Mouse (Mus musculus) midbrain, embryonic 16.5 days (tissue): ENCODE results near the gene Mpp2. TPM values are rescaled to one million over a fixed set of nuclear protein-coding genes. Genes with fewer than 3 reads are reported as not detected.
A peak's percentile ranks its signal among the peaks of the same experiment; 100 is the strongest.

Source experiments
- ATAC-seq: fragments of 200-750 bp; cut with Nextera tagmentation; 2 replicates; pipeline ENCODE4 v1.8.0; 2017; ENCODE audit warnings: moderate TSS enrichment
- H3K27ac ChIP-seq: fragments of 300-500 bp; sonication (generic); 2 replicates; pipeline ENCODE4 v1.5.1; 2014; ENCODE audit warnings: mild to moderate bottlenecking, low read length, mixed read lengths
- H3K27me3 ChIP-seq: fragments of 300-500 bp; sonication (generic); 2 replicates; pipeline ENCODE4 v1.6.1; 2014; ENCODE audit warnings: low read depth, low read length, mixed read lengths; ENCODE audit not compliant: control insufficient read depth, insufficient read depth
- H3K36me3 ChIP-seq: fragments of 300-500 bp; sonication (generic); 2 replicates; pipeline ENCODE4 v1.6.1; 2014; ENCODE audit warnings: mild to moderate bottlenecking, low read length, moderate library complexity, mixed read lengths; ENCODE audit not compliant: control insufficient read depth, insufficient read depth
- H3K4me1 ChIP-seq: fragments of 300-500 bp; sonication (generic); 2 replicates; pipeline ENCODE4 v1.6.1; 2014; ENCODE audit warnings: mild to moderate bottlenecking, low read length, mixed read lengths; ENCODE audit not compliant: control insufficient read depth, insufficient read depth
- H3K4me2 ChIP-seq: fragments of 300-500 bp; sonication (generic); 2 replicates; pipeline ENCODE4 v1.6.1; 2014; ENCODE audit warnings: mild to moderate bottlenecking, low read length, mixed read lengths
- H3K4me3 ChIP-seq: fragments of 300-500 bp; sonication (generic); 2 replicates; pipeline ENCODE4 v1.5.1; 2014; ENCODE audit warnings: low read depth, mild to moderate bottlenecking, low read length, moderate library complexity, mixed read lengths
- H3K9ac ChIP-seq: fragments of 300-500 bp; sonication (generic); 2 replicates; pipeline ENCODE4 v1.6.1; 2014; ENCODE audit warnings: low read depth, low read length, mixed read lengths
- H3K9me3 ChIP-seq: fragments of 300-500 bp; sonication (generic); replicated peaks from 2 replicates; pipeline ENCODE4 v1.6.1; 2014; ENCODE audit warnings: mild to moderate bottlenecking, low read length, mixed read lengths; ENCODE audit not compliant: control insufficient read depth, poor library complexity, severe bottlenecking
- WGBS: fragments of 180-500 bp; shearing (Covaris S2); extraction: QIAGEN DNeasy Blood & Tissue Kit; methylation state at CpG from one replicate; pipeline ENCODE4 v1.1.7; 2014; 5-methylcytosine and 5-hydroxymethylcytosine counted together
- polyA plus RNA-seq: library from polyadenylated mRNA; unstranded; fragments of >200 nt; fragmentation: Nextera tagmentation; extraction: Ambion mirVana; gene quantifications from 2 replicates; pipeline ENCODE4 v1.2.1, GENCODE M21; 2015

Gene Mpp2
- polyA plus RNA-seq, 1 experiment from 2014 or later, result 39.9 TPM

DNA sequence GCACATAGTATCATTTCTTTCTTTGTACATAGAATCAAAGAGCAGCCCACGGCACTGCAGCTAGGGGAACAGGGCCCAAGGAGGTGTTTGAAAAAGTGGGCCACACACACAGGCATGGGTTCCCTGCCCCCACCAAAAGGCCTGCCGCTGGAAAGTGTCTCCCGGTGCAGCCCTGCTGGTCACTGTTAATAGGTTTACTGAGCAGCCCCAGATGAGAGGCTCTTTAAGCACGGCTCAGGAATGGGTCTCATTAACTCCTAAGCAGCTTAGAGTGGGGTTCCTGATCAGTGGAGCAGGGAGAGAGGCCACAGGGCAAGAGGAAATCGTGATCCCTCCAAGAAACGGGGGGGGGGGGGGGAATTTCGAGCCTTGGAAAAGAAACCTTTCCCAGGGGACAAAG, 4.2 kb downstream of the Mpp2 start:
- H3K4me1 ChIP-seq, result peaks cover 31% of the 10 kb centered on the region
- H3K9ac ChIP-seq, result no peak overlapping the region
- no peaks in the 10 kb centered on the region for H3K9me3 ChIP-seq
- H3K27me3 ChIP-seq, result no peaks in the 10 kb centered on the region
- H3K4me3 ChIP-seq, result no peak overlapping the region
- H3K36me3 ChIP-seq, result 0 out of 2 replicates have a peak, but pooled peaks cover 3% of the 10 kb centered on the region
- no peak for ATAC-seq
- no peak overlapping the region for H3K4me2 ChIP-seq
- 9% methylated on average over 7 of the region's 7 CpGs for WGBS
- H3K27ac ChIP-seq, result no peak overlapping the region

DNA sequence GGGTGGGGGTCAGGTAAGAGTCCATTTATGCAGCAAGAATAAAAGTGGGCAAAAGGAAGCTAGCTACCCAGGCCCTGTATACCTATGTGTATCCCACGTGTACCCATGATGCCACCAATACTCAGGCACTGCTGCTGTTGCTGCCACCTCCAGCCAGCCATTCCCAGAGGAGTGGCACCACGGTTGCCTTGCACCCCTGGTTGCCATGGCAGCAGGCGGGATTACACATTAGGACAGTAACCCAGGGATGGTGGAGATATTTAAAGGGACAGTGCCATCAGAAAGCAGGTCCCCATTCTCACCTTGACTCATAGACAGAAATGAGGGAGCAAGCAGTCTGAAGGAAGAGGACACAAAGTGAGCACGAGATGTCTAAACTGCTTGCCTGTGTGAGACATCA, 5.1 kb downstream of the Mpp2 start:
- 28% methylated on average over 4 of the region's 4 CpGs for WGBS
- H3K4me3 ChIP-seq, result no peak overlapping the region
- no peak for ATAC-seq
- peak overlapping the region; percentile 83; the same call in 1 of the 2 replicates for H3K4me2 ChIP-seq
- no peaks in the 10 kb centered on the region for H3K27me3 ChIP-seq
- H3K27ac ChIP-seq, result peak overlapping the region; percentile 30; the same call in 1 of the 2 replicates
- no peaks in the 10 kb centered on the region for H3K9me3 ChIP-seq
- peak overlapping the region; percentile 71; the same call in 1 of the 2 replicates for H3K9ac ChIP-seq
- H3K4me1 ChIP-seq, result peaks cover 30% of the 10 kb centered on the region
- peaks cover 7% of the 10 kb centered on the region; the same call in 1 of the 2 replicates for H3K36me3 ChIP-seq

DNA sequence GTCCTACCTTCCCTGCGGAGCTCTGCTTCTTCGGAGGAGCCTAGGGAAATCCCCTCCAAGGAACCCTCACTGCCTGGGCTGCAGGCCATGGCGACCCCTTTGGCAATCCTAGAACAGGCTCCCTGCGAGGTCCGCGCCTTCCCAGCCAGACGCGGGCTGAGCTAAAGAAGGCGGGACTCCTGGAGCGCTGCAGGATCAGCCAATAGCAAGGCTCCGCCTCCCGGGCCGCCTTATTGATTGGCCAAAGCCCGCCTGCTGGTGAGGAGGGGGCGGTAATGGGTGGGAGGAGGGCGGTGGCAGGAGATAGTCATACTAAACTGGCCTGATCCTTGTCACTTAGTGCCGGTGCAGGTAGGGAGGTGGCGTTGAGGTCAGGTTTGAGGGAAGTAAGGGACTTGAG, 6.0 kb downstream of the Mpp2 start:
- H3K27me3 ChIP-seq, result no peaks in the 10 kb centered on the region
- no peak overlapping the region for H3K27ac ChIP-seq
- peak overlapping the region; percentile 83 for H3K4me2 ChIP-seq
- peak; percentile 72 for ATAC-seq
- H3K4me1 ChIP-seq, result peaks cover 30% of the 10 kb centered on the region
- no peaks in the 10 kb centered on the region for H3K9me3 ChIP-seq
- 3% methylated on average over 18 of the region's 18 CpGs for WGBS
- H3K9ac ChIP-seq, result peak overlapping the region; percentile 71
- peaks cover 13% of the 10 kb centered on the region; the same call in 1 of the 2 replicates for H3K36me3 ChIP-seq
- H3K4me3 ChIP-seq, result peak overlapping the region; percentile 41

DNA sequence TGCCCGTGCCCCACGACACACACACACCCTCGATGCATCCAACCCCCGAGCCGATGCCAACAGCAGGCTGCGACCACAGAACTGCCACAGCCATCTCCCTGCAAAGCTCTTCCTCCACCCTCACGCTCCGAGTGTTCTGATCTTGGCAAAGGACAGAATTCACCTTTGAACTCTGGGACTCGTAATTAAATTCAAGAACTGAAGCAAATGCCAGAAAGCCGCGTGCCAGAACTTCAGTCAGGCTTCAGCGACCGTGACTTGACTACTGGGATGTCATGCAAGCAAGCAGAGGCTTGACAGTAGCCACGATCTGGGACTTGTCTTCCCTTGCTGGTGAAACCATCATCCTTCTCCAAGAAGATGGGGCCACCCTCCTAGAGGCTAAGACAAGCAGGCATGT, 14.6 kb downstream of the Mpp2 start:
- ATAC-seq, result no peak
- Histone ChIP-seq H3K4me1 (0 out of 2 replicates have a peak, but pooled peaks cover 2% of the 10 kb centered on the region), H3K9me3 (no peaks in the 10 kb centered on the region), H3K27ac (no peak overlapping the region), H3K9ac (no peak overlapping the region), H3K4me2 (no peak overlapping the region), H3K27me3 (no peaks in the 10 kb centered on the region), H3K4me3 (no peak overlapping the region), H3K36me3 (peaks cover 12% of the 10 kb centered on the region; the same call in 1 of the 2 replicates)
- 66% methylated on average over 14 of the region's 14 CpGs for WGBS

DNA sequence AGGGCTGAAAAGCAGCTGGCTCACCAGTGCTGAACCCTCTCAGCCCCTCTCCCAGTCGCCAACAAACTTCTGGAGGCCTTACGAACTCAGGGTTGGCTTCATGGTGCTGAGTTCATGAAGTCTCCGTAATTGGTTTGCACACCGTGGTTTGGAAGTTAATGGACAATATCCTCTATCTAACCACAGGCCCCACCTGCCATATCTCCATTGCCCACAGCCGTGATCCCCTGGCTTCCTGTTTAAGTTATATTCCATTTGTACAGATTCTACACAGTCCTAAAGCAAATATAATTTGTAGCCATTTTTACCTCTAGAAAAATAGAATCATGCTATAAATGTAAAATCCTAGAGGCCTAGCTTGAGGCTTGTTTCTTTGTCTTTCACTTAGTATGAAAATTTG, 15.6 kb downstream of the Mpp2 start:
- Histone ChIP-seq H3K9ac (no peak overlapping the region), H3K4me1 (0 out of 2 replicates have a peak, but pooled peaks cover 2% of the 10 kb centered on the region), H3K4me3 (no peak overlapping the region), H3K9me3 (no peaks in the 10 kb centered on the region), H3K27ac (no peak overlapping the region), H3K27me3 (no peaks in the 10 kb centered on the region), H3K4me2 (no peak overlapping the region), H3K36me3 (peaks cover 3% of the 10 kb centered on the region; the same call in 1 of the 2 replicates)
- 93% methylated on average over 5 of the region's 5 CpGs for WGBS
- no peak for ATAC-seq

DNA sequence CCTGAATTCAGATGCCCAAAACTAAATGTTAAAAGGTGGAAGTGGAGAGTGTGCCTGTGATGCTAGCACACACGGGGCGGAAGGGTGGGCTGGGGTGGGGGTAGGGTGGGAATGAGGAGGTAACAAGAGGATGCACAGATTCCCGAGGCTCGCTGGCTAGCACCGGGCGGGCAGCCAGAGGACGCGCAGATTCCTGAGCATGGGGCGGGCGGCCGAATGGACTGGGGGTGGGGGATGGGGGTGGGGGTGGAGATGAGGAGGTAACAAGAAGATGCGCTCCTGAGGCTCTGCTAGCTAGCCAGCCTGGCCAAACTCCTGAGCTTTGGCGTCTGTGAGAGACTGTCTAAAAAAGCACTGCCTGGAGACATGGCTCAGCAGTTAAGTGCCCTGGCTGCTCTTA, 17.9 kb downstream of the Mpp2 start:
- Histone ChIP-seq H3K9ac (no peak overlapping the region), H3K4me1 (0 out of 2 replicates have a peak, but pooled peaks cover 2% of the 10 kb centered on the region), H3K27ac (no peak overlapping the region), H3K4me2 (no peak overlapping the region), H3K36me3 (0 out of 2 replicates have a peak, but pooled peaks cover 3% of the 10 kb centered on the region), H3K9me3 (no peaks in the 10 kb centered on the region), H3K27me3 (no peaks in the 10 kb centered on the region), H3K4me3 (no peak overlapping the region)
- 7% methylated on average over 13 of the region's 13 CpGs for WGBS
- ATAC-seq, result no peak

DNA sequence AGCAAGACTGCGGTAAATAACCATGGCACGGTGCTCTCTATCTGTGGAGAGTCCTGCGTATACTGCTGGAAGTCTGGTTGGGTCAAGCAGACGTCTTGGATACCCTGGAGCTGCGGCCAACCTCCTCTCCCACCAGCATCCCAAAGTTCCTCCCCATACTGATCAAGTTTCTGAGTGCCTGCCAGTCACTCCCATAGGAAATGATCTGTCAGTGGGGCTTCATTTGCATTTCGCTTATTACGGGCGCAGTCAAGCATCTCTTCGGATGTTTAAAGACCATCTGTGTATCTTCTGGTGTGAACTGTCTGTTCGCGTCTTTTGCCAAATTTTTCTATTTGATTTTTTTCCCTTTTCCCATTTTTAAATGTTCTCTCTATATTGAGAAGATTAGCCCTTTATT, 18.7 kb downstream of the Mpp2 start:
- ATAC-seq, result no peak
- Histone ChIP-seq H3K4me1 (0 out of 2 replicates have a peak, but pooled peaks cover 2% of the 10 kb centered on the region), H3K27ac (no peak overlapping the region), H3K4me3 (no peak overlapping the region), H3K4me2 (no peak overlapping the region), H3K27me3 (no peaks in the 10 kb centered on the region), H3K9me3 (no peaks in the 10 kb centered on the region), H3K9ac (no peak overlapping the region), H3K36me3 (0 out of 2 replicates have a peak, but pooled peaks cover 3% of the 10 kb centered on the region)
- WGBS, result 57% methylated on average over 11 of the region's 11 CpGs

DNA sequence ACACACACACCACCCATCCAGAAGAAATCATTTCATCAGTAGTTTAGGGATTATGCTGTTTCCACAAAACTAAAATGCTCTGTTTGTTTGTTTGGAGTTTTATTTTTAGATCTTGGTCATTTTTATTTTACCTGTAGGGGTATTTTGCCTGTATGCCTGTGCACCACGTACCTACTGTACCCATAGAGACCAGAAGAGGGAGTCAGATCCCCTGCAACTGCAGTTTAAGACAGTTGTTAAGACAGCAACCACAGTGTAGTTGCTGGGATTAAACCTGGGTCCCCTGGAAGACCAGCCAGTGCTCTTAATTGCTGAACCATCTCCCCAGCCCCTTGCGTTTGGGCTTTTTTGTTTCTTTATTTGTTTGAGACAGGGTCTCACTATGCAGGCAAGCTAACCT, 19.3 kb downstream of the Mpp2 start:
- Histone ChIP-seq H3K4me3 (no peak overlapping the region), H3K9me3 (no peaks in the 10 kb centered on the region), H3K4me1 (0 out of 2 replicates have a peak, but pooled peaks cover 2% of the 10 kb centered on the region), H3K27ac (no peak overlapping the region), H3K9ac (no peak overlapping the region), H3K36me3 (peaks cover 5% of the 10 kb centered on the region; the same call in 1 of the 2 replicates), H3K27me3 (no peaks in the 10 kb centered on the region), H3K4me2 (no peak overlapping the region)
- WGBS, result 45% methylated on average over 2 of the region's 2 CpGs
- no peak for ATAC-seq

DNA sequence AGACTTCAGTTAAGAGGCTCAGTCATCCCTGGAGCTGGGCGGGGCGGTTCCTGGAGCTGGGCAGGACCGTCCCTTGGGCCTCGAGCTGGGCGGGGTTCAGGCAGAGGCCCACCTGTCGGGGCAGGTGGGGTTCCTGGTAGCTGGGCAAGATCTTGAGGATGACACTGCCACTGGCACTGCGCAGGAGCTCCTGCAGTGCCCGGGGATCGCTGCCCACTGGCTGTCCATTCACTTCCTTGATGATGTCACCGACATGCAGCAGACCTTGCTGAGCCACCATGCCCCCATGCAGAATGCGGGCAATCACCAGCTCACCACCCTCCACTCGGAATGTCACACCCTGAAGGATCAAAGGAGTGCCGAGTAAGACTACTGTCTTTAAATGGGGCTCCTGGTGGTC, 25.2 kb downstream of the Mpp2 start:
- Histone ChIP-seq H3K4me3 (no peak overlapping the region), H3K9ac (no peak overlapping the region), H3K4me1 (peaks cover 6% of the 10 kb centered on the region; the same call in 1 of the 2 replicates), H3K27me3 (no peaks in the 10 kb centered on the region), H3K4me2 (no peak overlapping the region), H3K9me3 (no peaks in the 10 kb centered on the region), H3K27ac (no peak overlapping the region), H3K36me3 (peaks cover 25% of the 10 kb centered on the region)
- no peak for ATAC-seq
- 86% methylated on average over 13 of the region's 13 CpGs for WGBS
